Mouse (Mus musculus): ENCODE measurements around the gene Tfg.

DNA sequence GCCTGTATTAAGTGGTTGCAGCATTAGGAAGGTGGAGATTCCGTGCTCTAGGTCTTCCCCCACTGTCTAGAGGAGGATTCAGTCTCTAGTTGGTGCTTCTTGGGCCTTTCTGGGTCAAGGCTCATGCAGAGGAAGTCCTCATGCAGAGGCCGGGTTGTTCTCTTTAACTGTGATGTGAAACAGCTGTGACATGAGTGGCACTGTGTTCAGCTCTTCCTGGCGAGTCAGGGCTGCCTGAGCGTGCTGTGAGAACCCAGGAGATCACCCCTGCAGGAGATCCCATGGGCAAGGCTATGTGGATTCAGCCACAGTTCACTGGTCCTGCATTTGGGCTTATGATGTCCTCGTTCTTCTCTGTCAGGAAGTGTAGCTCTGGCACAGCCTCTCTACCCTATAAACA lies 47.7 kb downstream of the Tfg start:
- TF ChIP-seq CTCF (conservative IDR thresholded peaks at IDR 0.05; ENCODE audit: low read length) (no peak), POU5F1 (IDR thresholded peaks at IDR 0.05; ENCODE audit: borderline replicate concordance, low read length) (no peak), NANOG (IDR thresholded peaks at IDR 0.05; ENCODE audit: borderline replicate concordance, low read length) (no peak)
